Mouse (Mus musculus) myocyte (in vitro differentiated cells): ENCODE results near the gene Aqp8.

ENCODE experiments used
- CEBPB ChIP-seq: IDR thresholded peaks from 2 replicates; pipeline ENCODE4 v1.6.1; 2011; ENCODE audit warnings: mild to moderate bottlenecking, moderate library complexity; ENCODE audit not compliant: poor library complexity, insufficient read depth, severe bottlenecking
- MAX ChIP-seq: IDR thresholded peaks from one replicate; pipeline ENCODE4 v1.6.1; 2011; ENCODE audit warnings: low read depth, mild to moderate bottlenecking, control low read depth
- MYOD1 ChIP-seq, 3 experiments: IDR thresholded peaks; one replicate each; pipeline ENCODE4 v1.6.1; 2011; ENCODE audit warnings: control low read depth in 2 of 3, low read depth in 2 of 3, mild to moderate bottlenecking in 2 of 3, moderate library complexity in 1 of 3; ENCODE audit not compliant: insufficient read length in 2 of 3, control insufficient read depth in 1 of 3
- MYOG ChIP-seq, 3 experiments: IDR thresholded peaks; one replicate each; pipeline ENCODE4 v1.6.1; 2011; ENCODE audit warnings: control low read depth in 2 of 3, low read depth in 2 of 3, mild to moderate bottlenecking in 2 of 3; ENCODE audit not compliant: insufficient read length in 2 of 3, control insufficient read depth in 1 of 3, insufficient read depth in 1 of 3
- POLR2A ChIP-seq: IDR thresholded peaks from one replicate; pipeline ENCODE4 v1.6.1; 2011; ENCODE audit warnings: low read depth, mild to moderate bottlenecking, control low read depth, moderate library complexity; ENCODE audit not compliant: insufficient read length
- POLR2AphosphoS2 ChIP-seq: IDR thresholded peaks from one replicate; pipeline ENCODE4 v1.6.1; 2011; ENCODE audit warnings: low read depth, control low read depth; ENCODE audit not compliant: insufficient read length
- TCF12 ChIP-seq: IDR thresholded peaks from one replicate; pipeline ENCODE4 v1.6.1; 2011; ENCODE audit warnings: mild to moderate bottlenecking, control low read depth; ENCODE audit not compliant: poor library complexity, insufficient read depth, severe bottlenecking
- TCF3 ChIP-seq: IDR thresholded peaks from one replicate; pipeline ENCODE4 v1.6.1; 2011; ENCODE audit warnings: low read depth, control low read depth; ENCODE audit not compliant: insufficient read length
- USF1 ChIP-seq: IDR thresholded peaks from one replicate; pipeline ENCODE4 v1.6.1; 2011; ENCODE audit warnings: low read depth, mild to moderate bottlenecking, control low read depth, moderate library complexity

GRCm38 (mm10) chr7:123455088-123455487 lies 7.0 kb upstream of the Aqp8 start:
- no peak for TF ChIP-seq TCF12
- TF ChIP-seq MYOG (IDR thresholded peaks at IDR 0.05; ENCODE audit: control insufficient read depth in 1 of 3, insufficient read depth in 1 of 3, insufficient read length in 2 of 3, low read depth in 2 of 3), result no peak
- TF ChIP-seq POLR2A, result no peak
- TF ChIP-seq CEBPB, result no peak
- no peak for TF ChIP-seq USF1
- TF ChIP-seq TCF3, result no peak
- no peak for TF ChIP-seq MAX
- TF ChIP-seq POLR2AphosphoS2, result no peak
- TF ChIP-seq MYOD1 (IDR thresholded peaks at IDR 0.05; ENCODE audit: control insufficient read depth in 1 of 3, insufficient read length in 2 of 3, low read depth in 2 of 3), result no peak
